Mouse (Mus musculus) limb, embryonic 14.5 days (tissue): ENCODE data around the gene Dnaaf3. TPM values are rescaled to one million over a fixed set of nuclear protein-coding genes. Genes with fewer than 3 reads are reported as not detected.
"Not testable (repeated sequence)": the region's sequence is repeated elsewhere in the genome, so short reads cannot be mapped to it uniquely, and the experiment has no call there.

ENCODE experiments used
- ATAC-seq: fragments of 200-750 bp; cut with Nextera tagmentation; 2 replicates; pipeline ENCODE4 v1.8.0; 2017; ENCODE audit warnings: low read depth, moderate number of reproducible peaks, moderate TSS enrichment; ENCODE audit not compliant: low FRiP score
- DNase-seq: peaks from one replicate; pipeline ENCODE4 v3.0.0-alpha.2; 2015; ENCODE audit warnings: low spot score
- H3K27ac ChIP-seq: fragments of 300-500 bp; sonication (generic); replicated peaks from 2 replicates; pipeline ENCODE4 v1.5.1; 2014; ENCODE audit warnings: low read depth, mild to moderate bottlenecking, low read length, moderate library complexity, mixed read lengths
- H3K27me3 ChIP-seq: fragments of 300-500 bp; sonication (generic); 2 replicates; pipeline ENCODE4 v1.6.1; 2014; ENCODE audit warnings: low read length, mixed read lengths; ENCODE audit not compliant: control insufficient read depth, insufficient read depth
- H3K36me3 ChIP-seq: fragments of 300-500 bp; sonication (generic); 2 replicates; pipeline ENCODE4 v1.6.1; 2014; ENCODE audit warnings: mild to moderate bottlenecking, low read length, moderate library complexity, mixed read lengths; ENCODE audit not compliant: control insufficient read depth, insufficient read depth
- H3K4me1 ChIP-seq: fragments of 300-500 bp; sonication (generic); 2 replicates; pipeline ENCODE4 v1.6.1; 2014; ENCODE audit warnings: antibody characterized with exemption, low read length, mixed read lengths; ENCODE audit not compliant: control insufficient read depth, insufficient read depth
- H3K4me2 ChIP-seq: fragments of 300-500 bp; sonication (generic); replicated peaks from 2 replicates; pipeline ENCODE4 v1.6.1; 2014; ENCODE audit warnings: low read depth, mild to moderate bottlenecking, low read length, moderate library complexity; ENCODE audit not compliant: severe bottlenecking
- H3K4me3 ChIP-seq: fragments of 300-500 bp; sonication (generic); replicated peaks from 2 replicates; pipeline ENCODE4 v1.5.1; 2014; ENCODE audit warnings: low read length
- H3K9ac ChIP-seq: fragments of 300-500 bp; sonication (generic); 2 replicates; pipeline ENCODE4 v1.6.1; 2014; ENCODE audit warnings: mild to moderate bottlenecking, low read depth, low read length, moderate library complexity; ENCODE audit not compliant: severe bottlenecking
- H3K9me3 ChIP-seq: fragments of 300-500 bp; sonication (generic); 2 replicates; pipeline ENCODE4 v1.6.1; 2016; ENCODE audit warnings: low read length; ENCODE audit not compliant: control insufficient read depth
- POLR2A ChIP-seq: fragments of 200-500 bp; IDR thresholded peaks from 2 replicates; pipeline ENCODE4 v1.8.0; 2012; ENCODE audit warnings: inconsistent platforms, mild to moderate bottlenecking, moderate library complexity, borderline replicate concordance; ENCODE audit not compliant: insufficient read depth, insufficient read length; ENCODE audit errors: extremely low read depth
- WGBS: fragments of 180-500 bp; shearing (Covaris S2); extraction: QIAGEN DNeasy Blood & Tissue Kit; methylation state at CpG from one replicate; pipeline ENCODE4 v1.1.7; 2014; 5-methylcytosine and 5-hydroxymethylcytosine counted together
- polyA plus RNA-seq, 2 experiments: library from polyadenylated mRNA; depleted of rRNA in 1 of 2; stranded (reverse) in 1 of 2; unstranded in 1 of 2; fragments of >200 nt; fragmentation: Nextera tagmentation in 1 of 2; extraction: Ambion mirVana in 1 of 2; gene quantifications; 2 replicates each; pipeline versions ENCODE4 v1.2.1 to v1.2.3; 2012 to 2014

Dnaaf3 gene
- polyA plus RNA-seq, 2 experiments: 0.61 to 8.3 TPM

- ATAC-seq: peak; percentile 97
- peak overlapping the region; percentile 72 for H3K27ac ChIP-seq
- H3K9ac ChIP-seq: peak overlapping the region; percentile 56
- H3K27me3 ChIP-seq: no peaks in the 10 kb centered on the region
- H3K4me1 ChIP-seq: peaks cover 8% of the 10 kb centered on the region
- peak; percentile 94 for DNase-seq
- peak overlapping the region; percentile 66 for H3K4me2 ChIP-seq
- WGBS: 25% methylated on average over 40 of the region's 40 CpGs
- no peak for TF ChIP-seq POLR2A
- no peaks in the 10 kb centered on the region for H3K36me3 ChIP-seq
- peak overlapping the region; percentile 37 for H3K4me3 ChIP-seq
- H3K9me3 ChIP-seq: no peaks in the 10 kb centered on the region
Measured at GRCm38 (mm10) chr7:4526341-4527301, 5.6 kb downstream of the Dnaaf3 start.

- not testable (repeated sequence) for H3K9ac ChIP-seq, H3K9me3 ChIP-seq, H3K27ac ChIP-seq, H3K4me2 ChIP-seq, H3K36me3 ChIP-seq, H3K27me3 ChIP-seq, ATAC-seq, H3K4me3 ChIP-seq
- WGBS: 73% methylated on average over 15 of the region's 15 CpGs
- H3K4me1 ChIP-seq: peaks cover 14% of the 10 kb centered on the region
- peak; percentile 60 for DNase-seq
Measured at GRCm38 (mm10) chr7:4524212-4524922, 7.9 kb downstream of the Dnaaf3 start, which contains the start of gene Tnni3. TSS of gene Tnni3 (minus strand) at chr7:4524229.

GRCm38 (mm10) chr7:4523205-4524130, 8.8 kb downstream of the Dnaaf3 start:
- H3K4me1 ChIP-seq: peaks cover 14% of the 10 kb centered on the region
- H3K4me2 ChIP-seq: no peak overlapping the region
- H3K9me3 ChIP-seq: no peaks in the 10 kb centered on the region
- no peak overlapping the region for H3K27ac ChIP-seq
- no peaks in the 10 kb centered on the region for H3K27me3 ChIP-seq
- ATAC-seq (no peak), DNase-seq (no peak)
- no peaks in the 10 kb centered on the region for H3K36me3 ChIP-seq
- TF ChIP-seq POLR2A: no peak
- no peak overlapping the region for H3K9ac ChIP-seq
- 90% methylated on average over 33 of the region's 33 CpGs for WGBS
- no peak overlapping the region for H3K4me3 ChIP-seq

DNA sequence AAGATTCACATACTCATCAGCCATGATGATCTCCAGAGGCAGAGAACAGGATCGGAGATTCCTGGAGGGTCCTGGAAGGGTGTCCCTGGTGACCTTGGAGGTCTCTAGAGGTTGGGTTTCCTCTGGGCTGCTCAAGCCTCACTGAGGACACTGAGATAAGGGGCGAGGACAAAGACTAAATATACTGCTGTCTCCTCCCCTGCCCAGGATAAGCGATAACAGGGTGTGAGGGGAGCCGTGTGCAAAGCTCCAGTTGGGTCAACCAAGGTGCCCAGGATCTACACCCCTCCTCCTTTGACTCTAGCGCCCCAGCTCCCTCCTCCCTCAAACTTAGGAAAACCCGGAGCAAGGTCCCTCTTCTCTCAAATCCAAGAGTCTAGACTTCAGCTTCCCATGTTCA, 10.0 kb downstream of the Dnaaf3 start:
- Histone ChIP-seq H3K4me1 (peaks cover 13% of the 10 kb centered on the region), H3K4me3 (no peak overlapping the region), H3K4me2 (no peak overlapping the region), H3K27ac (no peak overlapping the region), H3K36me3 (no peaks in the 10 kb centered on the region), H3K9ac (no peak overlapping the region), H3K27me3 (no peaks in the 10 kb centered on the region), H3K9me3 (no peaks in the 10 kb centered on the region)
- 80% methylated on average over 5 of the region's 6 CpGs for WGBS
- ATAC-seq: no peak
- TF ChIP-seq POLR2A: no peak
- no peak for DNase-seq
